Mouse (Mus musculus) embryonic facial prominence, embryonic 12.5 days (tissue): ENCODE results near the gene Hebp1. TPM values are rescaled to one million over a fixed set of nuclear protein-coding genes. Genes with fewer than 3 reads are reported as not detected.

Source experiments
- ATAC-seq: fragments of 200-750 bp; cut with Nextera tagmentation; 2 replicates; pipeline ENCODE4 v1.8.0; 2017; ENCODE audit not compliant: insufficient number of reproducible peaks, insufficient read depth, low FRiP score, low TSS enrichment
- H3K27ac ChIP-seq: fragments of 300-500 bp; sonication (generic); 2 replicates; pipeline ENCODE4 v1.5.1; 2016; ENCODE audit warnings: mild to moderate bottlenecking
- H3K27me3 ChIP-seq: fragments of 300-500 bp; sonication (generic); 2 replicates; pipeline ENCODE4 v1.6.1; 2016; ENCODE audit warnings: mild to moderate bottlenecking, moderate library complexity
- H3K36me3 ChIP-seq: fragments of 300-500 bp; sonication (generic); 2 replicates; pipeline ENCODE4 v1.6.1; 2016; ENCODE audit warnings: mild to moderate bottlenecking
- H3K4me1 ChIP-seq: fragments of 300-500 bp; sonication (generic); 2 replicates; pipeline ENCODE4 v1.6.1; 2016
- H3K4me2 ChIP-seq: fragments of 300-500 bp; sonication (generic); replicated peaks from 2 replicates; pipeline ENCODE4 v1.6.1; 2016; ENCODE audit warnings: mild to moderate bottlenecking, moderate library complexity
- H3K4me3 ChIP-seq: fragments of 300-500 bp; sonication (generic); 2 replicates; pipeline ENCODE4 v1.5.1; 2016; ENCODE audit warnings: mild to moderate bottlenecking
- H3K9ac ChIP-seq: fragments of 300-500 bp; sonication (generic); 2 replicates; pipeline ENCODE4 v1.6.1; 2016; ENCODE audit warnings: mild to moderate bottlenecking, moderate library complexity
- H3K9me3 ChIP-seq: fragments of 300-500 bp; sonication (generic); 2 replicates; pipeline ENCODE4 v1.6.1; 2016; ENCODE audit warnings: mild to moderate bottlenecking, moderate library complexity
- WGBS: fragments of 180-500 bp; shearing (Covaris S2); methylation state at CpG from one replicate; pipeline ENCODE4 v1.1.7; 2016; 5-methylcytosine and 5-hydroxymethylcytosine counted together
- polyA plus RNA-seq: library from polyadenylated mRNA; unstranded; fragments of >200 nt; fragmentation: Nextera tagmentation; extraction: Ambion mirVana; gene quantifications from 2 replicates; pipeline ENCODE4 v1.2.1, GENCODE M21; 2016

Hebp1 gene
- polyA plus RNA-seq, 1 experiment from 2014 or later = 6.8 TPM

DNA sequence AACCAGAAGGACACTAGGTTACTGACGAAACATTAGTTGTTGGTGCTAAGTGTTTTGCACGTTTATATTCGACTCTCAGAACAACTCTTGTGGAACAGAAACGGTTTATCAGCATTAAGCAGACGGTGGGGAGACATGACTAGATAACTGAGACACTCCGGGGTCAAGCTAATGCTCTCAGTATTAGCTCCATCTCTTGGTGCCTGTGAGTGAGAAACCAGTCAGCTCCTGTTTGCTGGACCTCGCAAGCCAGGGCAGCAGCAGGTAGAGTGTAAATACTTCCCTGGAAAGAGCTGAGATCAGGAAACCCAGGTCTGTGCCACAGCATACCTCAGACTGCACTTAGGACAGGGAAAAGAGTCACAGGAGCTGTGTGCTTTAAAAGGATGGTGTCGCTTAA lies 1.1 kb downstream of the Hebp1 start:
- Histone ChIP-seq H3K9me3 (no peaks in the 10 kb centered on the region), H3K9ac (no peak overlapping the region), H3K4me2 (no peak overlapping the region), H3K27ac (no peak overlapping the region), H3K4me1 (peaks cover 10% of the 10 kb centered on the region), H3K36me3 (no peaks in the 10 kb centered on the region), H3K4me3 (no peak overlapping the region), H3K27me3 (no peaks in the 10 kb centered on the region)
- ATAC-seq = no peak
- WGBS = 75% methylated on average over 8 of the region's 8 CpGs

DNA sequence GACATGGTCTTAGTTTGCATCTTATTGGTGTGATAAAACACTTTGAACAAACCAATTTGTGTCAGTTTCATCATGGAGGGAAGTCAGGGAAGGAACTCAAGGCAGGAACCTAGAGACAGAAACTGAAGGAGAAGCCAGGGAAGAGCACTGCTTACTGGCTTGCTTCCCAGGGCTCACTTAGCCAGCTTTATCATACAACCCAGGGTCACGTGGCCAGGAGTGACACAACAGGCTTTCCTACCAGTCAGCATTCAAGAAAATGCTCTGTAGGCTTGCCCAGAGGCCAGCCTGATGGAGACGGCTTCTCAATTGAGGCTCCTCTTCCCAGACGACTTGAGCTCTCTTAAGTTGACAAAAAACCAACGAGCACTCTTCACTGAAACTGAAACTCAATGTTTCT lies 2.9 kb downstream of the Hebp1 start:
- Histone ChIP-seq H3K9me3 (no peaks in the 10 kb centered on the region), H3K27me3 (no peaks in the 10 kb centered on the region), H3K4me3 (no peak overlapping the region), H3K4me1 (peaks cover 10% of the 10 kb centered on the region), H3K9ac (no peak overlapping the region), H3K4me2 (no peak overlapping the region), H3K27ac (no peak overlapping the region), H3K36me3 (no peaks in the 10 kb centered on the region)
- WGBS = 80% methylated on average over 4 of the region's 4 CpGs
- ATAC-seq = no peak

DNA sequence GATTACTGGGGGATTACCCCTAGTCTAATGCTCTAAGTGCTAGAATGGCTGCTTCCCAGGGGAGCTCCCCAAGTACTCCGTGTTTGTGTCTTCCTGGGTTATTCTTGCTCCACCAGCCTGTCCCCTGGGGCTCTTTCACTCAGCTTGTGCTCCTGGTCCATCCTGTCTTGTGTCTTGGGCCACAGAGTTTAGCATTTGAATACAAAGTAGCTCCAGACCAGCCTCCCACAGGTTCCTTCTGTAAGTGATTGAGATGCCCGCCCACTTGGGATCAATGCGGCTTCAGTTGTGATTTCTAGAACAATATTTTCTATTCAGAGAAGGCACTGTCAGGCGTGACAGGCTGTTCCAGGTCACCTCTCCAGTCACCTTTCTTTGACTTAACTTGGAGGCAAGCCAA lies 4.1 kb downstream of the Hebp1 start:
- no peak overlapping the region for H3K27ac ChIP-seq
- H3K9me3 ChIP-seq = no peaks in the 10 kb centered on the region
- H3K9ac ChIP-seq = no peak overlapping the region
- H3K4me1 ChIP-seq = peaks cover 10% of the 10 kb centered on the region
- ATAC-seq = no peak
- no peaks in the 10 kb centered on the region for H3K27me3 ChIP-seq
- no peak overlapping the region for H3K4me2 ChIP-seq
- 23% methylated on average over 4 of the region's 4 CpGs for WGBS
- H3K36me3 ChIP-seq = no peaks in the 10 kb centered on the region
- H3K4me3 ChIP-seq = no peak overlapping the region

DNA sequence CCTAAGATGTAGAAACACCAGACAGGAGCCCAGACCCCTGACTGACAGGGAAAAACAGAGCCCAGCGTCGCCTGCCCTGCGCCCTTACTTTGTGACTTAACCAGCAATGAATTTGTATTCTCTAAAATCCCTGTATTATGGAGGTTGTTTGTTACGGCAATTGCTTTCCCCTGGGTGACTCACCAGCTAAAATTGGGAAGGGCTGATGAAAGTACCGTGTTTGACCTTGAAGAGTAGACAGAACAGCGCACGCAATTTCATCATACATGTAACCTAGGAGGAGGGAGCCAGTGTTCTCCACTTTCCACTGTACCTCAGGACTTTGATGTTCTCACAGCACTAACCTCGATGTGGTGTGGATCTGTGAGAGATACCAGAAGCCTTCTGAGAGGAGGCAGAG lies 4.8 kb downstream of the Hebp1 start:
- Histone ChIP-seq H3K4me2 (no peak overlapping the region), H3K36me3 (no peaks in the 10 kb centered on the region), H3K27me3 (no peaks in the 10 kb centered on the region), H3K27ac (no peak overlapping the region), H3K9ac (no peak overlapping the region), H3K4me1 (peaks cover 10% of the 10 kb centered on the region), H3K4me3 (no peak overlapping the region), H3K9me3 (no peaks in the 10 kb centered on the region)
- WGBS = 73% methylated on average over 8 of the region's 8 CpGs
- ATAC-seq = no peak

DNA sequence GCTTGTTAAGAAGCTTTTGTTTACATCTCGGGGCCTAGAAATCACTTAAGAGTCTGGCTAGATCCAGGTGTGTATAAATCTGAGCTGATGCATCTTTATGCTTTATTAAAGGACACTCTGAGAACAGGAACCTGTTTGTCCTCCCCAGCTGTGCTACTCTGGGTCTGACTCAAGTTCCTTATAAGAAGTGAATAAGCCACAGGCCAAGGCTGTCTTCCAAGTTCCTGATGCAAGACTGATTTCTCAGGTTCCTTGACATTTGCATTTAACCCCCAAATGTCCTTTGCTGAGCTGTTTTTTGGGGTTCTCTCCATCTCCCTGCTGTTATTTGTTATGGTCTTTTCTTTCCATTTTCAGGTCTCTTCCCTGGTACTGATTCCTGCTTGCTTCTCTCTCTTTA lies 5.9 kb downstream of the Hebp1 start:
- 79% methylated on average over 1 of the region's 1 CpGs for WGBS
- H3K4me2 ChIP-seq = no peak overlapping the region
- no peak overlapping the region for H3K27ac ChIP-seq
- no peaks in the 10 kb centered on the region for H3K9me3 ChIP-seq
- no peaks in the 10 kb centered on the region for H3K27me3 ChIP-seq
- H3K36me3 ChIP-seq = no peaks in the 10 kb centered on the region
- no peak overlapping the region for H3K4me3 ChIP-seq
- H3K9ac ChIP-seq = no peak overlapping the region
- ATAC-seq = no peak
- H3K4me1 ChIP-seq = peaks cover 10% of the 10 kb centered on the region

DNA sequence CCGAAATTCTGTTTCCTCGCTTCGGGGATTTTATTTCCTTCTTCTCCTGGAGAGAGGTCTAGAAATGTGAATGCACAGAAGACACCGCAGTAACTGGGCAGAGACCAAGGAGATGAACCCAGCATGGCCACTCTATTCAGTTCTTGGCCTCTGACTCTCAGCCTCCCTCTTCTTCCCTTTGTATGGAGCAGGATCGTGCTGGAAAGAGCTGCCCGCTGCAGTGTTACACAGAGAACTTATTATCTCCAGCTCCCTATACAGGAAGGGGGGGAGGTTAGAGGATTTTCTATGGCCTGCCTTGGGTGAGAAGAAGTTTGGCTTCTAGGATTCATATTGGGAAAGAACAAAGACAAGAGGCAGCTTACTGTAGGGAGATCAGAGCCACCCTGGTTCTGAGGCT lies 7.7 kb downstream of the Hebp1 start:
- H3K4me3 ChIP-seq = no peak overlapping the region
- WGBS = 57% methylated on average over 6 of the region's 6 CpGs
- ATAC-seq = no peak
- no peaks in the 10 kb centered on the region for H3K9me3 ChIP-seq
- H3K9ac ChIP-seq = no peak overlapping the region
- no peaks in the 10 kb centered on the region for H3K27me3 ChIP-seq
- H3K36me3 ChIP-seq = no peaks in the 10 kb centered on the region
- no peak overlapping the region for H3K27ac ChIP-seq
- peaks cover 10% of the 10 kb centered on the region for H3K4me1 ChIP-seq
- H3K4me2 ChIP-seq = no peak overlapping the region

DNA sequence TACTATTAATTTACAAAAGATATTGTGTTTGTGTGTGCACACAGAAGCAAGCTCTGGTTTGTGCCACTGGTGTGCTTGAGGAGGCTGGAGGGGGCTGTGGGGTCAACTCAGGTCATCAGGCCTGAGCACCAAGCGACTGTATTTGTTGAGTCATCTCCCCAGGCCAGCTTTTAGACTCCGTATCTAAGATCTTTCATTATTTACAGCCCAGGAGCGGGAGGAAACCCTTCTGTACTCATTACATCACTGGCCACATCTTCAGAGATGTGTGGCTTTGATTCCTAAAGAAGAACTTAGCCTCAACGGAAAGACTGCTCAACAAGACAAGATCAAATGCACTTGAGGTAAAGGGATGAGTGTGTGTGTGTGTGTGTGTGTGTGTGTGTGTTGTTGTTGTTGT lies 9.2 kb downstream of the Hebp1 start:
- 71% methylated on average over 4 of the region's 4 CpGs for WGBS
- no peak overlapping the region for H3K9ac ChIP-seq
- no peaks in the 10 kb centered on the region for H3K9me3 ChIP-seq
- no peak overlapping the region for H3K27ac ChIP-seq
- no peak overlapping the region for H3K4me2 ChIP-seq
- no peaks in the 10 kb centered on the region for H3K36me3 ChIP-seq
- peaks cover 5% of the 10 kb centered on the region for H3K4me1 ChIP-seq
- no peak for ATAC-seq
- no peak overlapping the region for H3K4me3 ChIP-seq
- H3K27me3 ChIP-seq = no peaks in the 10 kb centered on the region

DNA sequence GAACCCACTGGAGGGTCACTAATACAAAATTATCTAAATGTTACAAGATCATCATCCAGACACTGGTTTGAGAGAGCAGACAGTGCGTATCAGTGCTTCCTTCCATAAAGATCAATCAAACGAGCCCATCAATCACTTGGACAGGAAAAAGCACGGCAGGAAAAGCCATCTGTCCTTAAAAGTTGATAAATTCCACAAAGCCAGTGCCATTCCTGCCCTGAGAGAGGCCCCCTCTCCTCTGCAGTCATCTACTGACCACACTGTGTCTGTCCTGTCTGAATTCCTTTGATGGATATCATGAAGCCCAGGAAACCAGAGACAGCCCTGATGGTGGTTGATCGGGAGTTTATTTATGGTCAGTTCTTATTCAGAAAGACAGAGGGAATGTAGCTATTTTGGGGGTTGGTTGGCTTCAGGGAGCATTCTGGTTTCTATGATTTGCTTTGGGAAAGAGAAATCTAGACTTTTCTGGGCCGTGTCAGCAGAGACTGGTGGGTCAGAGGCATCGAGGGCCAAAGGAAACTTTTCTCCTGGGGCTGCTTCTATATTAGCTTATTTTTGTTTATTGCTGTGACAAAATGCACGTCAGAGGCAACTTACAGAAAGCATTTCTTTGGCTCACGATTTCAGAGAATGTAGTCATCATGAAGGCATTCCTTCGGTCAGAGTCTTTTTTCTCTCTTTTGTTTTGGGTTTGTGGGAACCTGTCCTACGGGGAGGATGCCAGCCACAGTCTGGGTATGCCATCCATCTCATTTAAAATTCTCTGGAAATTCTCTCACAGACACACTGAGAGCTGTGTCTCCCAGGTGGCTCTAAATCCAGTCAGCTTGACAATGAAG lies 10.5 kb downstream of the Hebp1 start:
- 67% methylated on average over 10 of the region's 10 CpGs for WGBS
- no peaks in the 10 kb centered on the region for H3K9me3 ChIP-seq
- H3K4me1 ChIP-seq = no peaks in the 10 kb centered on the region
- no peaks in the 10 kb centered on the region for H3K27me3 ChIP-seq
- H3K4me2 ChIP-seq = no peak overlapping the region
- no peaks in the 10 kb centered on the region for H3K36me3 ChIP-seq
- no peak overlapping the region for H3K27ac ChIP-seq
- ATAC-seq = no peak
- H3K4me3 ChIP-seq = no peak overlapping the region
- H3K9ac ChIP-seq = no peak overlapping the region

DNA sequence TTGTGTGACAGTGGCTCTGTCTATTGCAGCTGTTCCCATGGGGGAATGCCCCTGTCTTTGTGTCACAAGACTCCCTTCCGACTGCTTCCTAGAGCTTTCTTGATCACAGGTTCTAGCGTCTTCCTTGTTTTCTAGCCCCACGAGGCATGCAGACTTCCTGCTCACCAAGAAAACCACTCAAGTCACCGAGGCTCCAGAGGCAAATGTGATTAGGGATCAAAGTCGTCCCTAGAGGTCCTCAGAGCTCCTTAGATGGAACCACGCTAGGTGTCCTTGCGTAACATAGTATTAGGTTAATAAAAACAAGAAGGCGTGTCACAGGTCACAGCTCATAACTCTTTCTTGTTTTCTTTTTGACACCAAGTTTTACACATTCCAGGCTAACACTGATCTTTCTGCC lies 13.9 kb downstream of the Hebp1 start:
- Histone ChIP-seq H3K4me3 (no peak overlapping the region), H3K27ac (no peak overlapping the region), H3K9ac (no peak overlapping the region), H3K36me3 (no peaks in the 10 kb centered on the region), H3K9me3 (no peaks in the 10 kb centered on the region), H3K27me3 (no peaks in the 10 kb centered on the region), H3K4me1 (no peaks in the 10 kb centered on the region), H3K4me2 (no peak overlapping the region)
- no peak for ATAC-seq
- WGBS = 35% methylated on average over 8 of the region's 8 CpGs

DNA sequence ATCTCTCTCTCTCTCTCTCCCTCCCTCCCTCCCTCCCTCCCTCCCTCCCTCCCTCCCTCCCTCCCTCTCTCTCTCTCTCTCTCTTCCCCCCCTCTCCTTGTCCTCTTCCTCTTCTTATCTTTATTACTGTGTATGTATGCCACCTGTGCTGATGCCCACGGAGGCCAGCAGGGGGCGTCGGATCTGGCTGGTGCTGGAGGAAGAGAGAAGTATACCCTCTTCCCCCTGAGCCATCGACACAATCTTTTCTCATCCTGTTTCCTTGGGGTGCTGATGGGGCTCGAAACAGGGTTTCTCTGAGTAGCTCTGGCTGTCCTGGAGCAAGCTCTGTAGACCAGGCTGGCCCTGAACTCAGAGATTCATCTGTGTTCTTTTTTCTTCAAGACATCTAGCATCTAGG lies 14.9 kb downstream of the Hebp1 start:
- H3K4me1 ChIP-seq = no peaks in the 10 kb centered on the region
- H3K27ac ChIP-seq = no peak overlapping the region
- H3K36me3 ChIP-seq = no peaks in the 10 kb centered on the region
- H3K9me3 ChIP-seq = no peaks in the 10 kb centered on the region
- 54% methylated on average over 5 of the region's 5 CpGs for WGBS
- H3K4me3 ChIP-seq = no peak overlapping the region
- no peaks in the 10 kb centered on the region for H3K27me3 ChIP-seq
- H3K4me2 ChIP-seq = no peak overlapping the region
- no peak for ATAC-seq
- no peak overlapping the region for H3K9ac ChIP-seq

DNA sequence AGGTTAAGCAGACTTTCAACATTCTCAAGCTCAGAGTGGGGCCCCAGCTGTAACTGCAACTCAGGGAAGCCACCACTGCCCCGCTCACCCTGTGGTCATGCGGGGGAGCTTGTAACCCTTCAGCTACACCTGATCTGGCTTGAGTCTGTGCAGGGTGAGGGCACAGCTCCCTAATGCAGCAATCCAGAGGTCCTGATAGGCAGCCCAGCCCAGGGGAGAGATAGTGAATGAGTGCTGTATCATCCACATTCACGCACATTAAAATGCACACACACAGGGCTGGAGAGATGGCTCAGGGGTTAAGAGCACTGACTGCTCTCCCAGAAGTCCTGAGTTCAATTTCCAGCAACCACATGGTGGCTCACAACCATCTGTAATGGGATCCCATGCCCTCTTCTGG lies 19.2 kb downstream of the Hebp1 start:
- Histone ChIP-seq H3K4me1 (no peaks in the 10 kb centered on the region), H3K27ac (no peak overlapping the region), H3K4me2 (no peak overlapping the region), H3K36me3 (no peaks in the 10 kb centered on the region), H3K9ac (no peak overlapping the region), H3K9me3 (no peaks in the 10 kb centered on the region), H3K27me3 (no peaks in the 10 kb centered on the region), H3K4me3 (no peak overlapping the region)
- WGBS = 37% methylated on average over 3 of the region's 3 CpGs
- ATAC-seq = no peak

DNA sequence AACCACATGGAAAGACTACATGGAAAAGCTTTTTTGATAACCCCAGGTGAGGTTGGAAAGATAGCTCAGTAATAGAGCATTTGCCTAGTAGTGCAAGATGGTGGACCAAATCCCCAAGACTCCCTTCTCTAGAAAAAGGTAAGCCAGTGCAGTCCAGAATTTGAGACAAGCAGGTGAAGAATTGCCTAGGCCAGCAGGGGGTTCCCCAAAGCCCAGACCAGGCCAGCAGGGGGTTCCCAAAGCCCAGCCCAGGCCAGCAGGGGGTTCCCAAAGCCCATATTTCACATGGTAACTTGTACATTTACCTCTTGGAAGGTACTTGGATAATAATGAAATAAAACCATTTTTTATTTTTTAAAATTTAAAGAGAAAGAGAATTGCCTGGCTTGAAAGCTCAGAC lies 20.6 kb downstream of the Hebp1 start:
- Histone ChIP-seq H3K4me3 (no peak overlapping the region), H3K27me3 (no peaks in the 10 kb centered on the region), H3K36me3 (no peaks in the 10 kb centered on the region), H3K9me3 (no peaks in the 10 kb centered on the region), H3K4me2 (no peak overlapping the region), H3K4me1 (no peaks in the 10 kb centered on the region), H3K9ac (no peak overlapping the region), H3K27ac (no peak overlapping the region)
- no peak for ATAC-seq
